Mouse (Mus musculus) thymus, adult 2 months (tissue): ENCODE data around the gene Elavl4.

ENCODE experiments used
- CTCF ChIP-seq: fragments of 200-500 bp; IDR thresholded peaks from 2 replicates; pipeline ENCODE4 v1.5.1; 2012; ENCODE audit warnings: mild to moderate bottlenecking, control low read depth, low read length, moderate library complexity, borderline replicate concordance; ENCODE audit not compliant: control insufficient read depth, poor library complexity, insufficient read depth; ENCODE audit errors: extremely low read depth
- POLR2A ChIP-seq: fragments of 200-500 bp; IDR thresholded peaks from 2 replicates; pipeline ENCODE4 v1.6.1; 2012; ENCODE audit warnings: mild to moderate bottlenecking, low read length, control low read depth, moderate library complexity; ENCODE audit not compliant: control insufficient read depth, poor library complexity, insufficient read depth; ENCODE audit errors: extremely low read depth

- TF ChIP-seq POLR2A (no peak), CTCF (no peak)
Measured at GRCm38 (mm10) chr4:110290056-110290455, 61.7 kb downstream of the Elavl4 start.
